Mouse (Mus musculus): ENCODE measurements around the gene Sh3d21. TPM values are rescaled to one million over a fixed set of nuclear protein-coding genes. Genes with fewer than 3 reads are reported as not detected.
"Not testable (repeated sequence)": the region's sequence is repeated elsewhere in the genome, so short reads cannot be mapped to it uniquely, and the experiment has no call there.

Sh3d21 gene
- total RNA-seq, 4 experiments from 2014 or later: 2.7 to 5.0 (median 4.3) TPM

- DNase-seq: no peak
Measured at GRCm38 (mm10) chr4:126168851-126169250, 5.6 kb upstream of the Sh3d21 start.

- no peak for DNase-seq
Measured at GRCm38 (mm10) chr4:126166084-126166483, 2.8 kb upstream of the Sh3d21 start.

DNA sequence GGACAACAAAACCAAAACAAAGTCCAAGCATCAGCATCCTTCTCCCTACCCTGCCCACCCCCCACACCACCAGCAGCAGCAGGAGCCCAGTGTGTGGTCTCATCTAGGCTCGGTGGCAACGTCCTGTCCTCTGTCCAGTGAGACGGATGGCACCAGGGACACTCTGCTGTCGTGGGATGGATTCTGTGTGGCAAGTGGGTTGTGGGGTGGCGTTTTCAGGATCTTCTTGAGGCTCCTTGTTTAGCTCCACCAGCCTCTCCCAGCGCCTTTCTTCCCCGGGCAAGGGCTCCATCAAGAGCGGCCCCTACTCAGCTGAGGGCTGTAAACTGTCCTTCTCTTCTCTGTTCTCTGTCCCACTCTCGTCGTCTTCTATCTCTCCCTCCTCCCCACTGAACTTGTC, 1.8 kb upstream of the Sh3d21 start:
- not testable (repeated sequence) for DNase-seq

DNA sequence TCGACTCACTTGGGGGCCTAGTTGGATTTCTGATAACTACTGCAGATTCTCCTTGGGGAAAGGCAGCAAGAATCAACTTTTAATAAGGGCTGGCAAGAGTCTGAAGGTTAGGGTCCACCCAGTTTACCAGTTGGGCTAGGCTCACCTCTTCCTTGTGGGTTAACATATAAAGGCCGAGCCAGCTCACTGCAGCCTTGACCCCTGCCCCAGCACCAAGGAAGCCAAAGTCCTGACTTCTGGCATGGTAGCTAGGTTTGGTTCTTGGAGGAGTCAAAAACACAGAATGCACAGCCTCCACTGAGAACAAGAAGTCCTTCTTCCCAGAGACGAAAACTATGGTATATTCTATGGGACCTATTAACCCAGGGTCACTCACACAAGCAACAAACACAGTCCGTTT, 394 bp upstream of the Sh3d21 start:
- no peak for DNase-seq

DNA sequence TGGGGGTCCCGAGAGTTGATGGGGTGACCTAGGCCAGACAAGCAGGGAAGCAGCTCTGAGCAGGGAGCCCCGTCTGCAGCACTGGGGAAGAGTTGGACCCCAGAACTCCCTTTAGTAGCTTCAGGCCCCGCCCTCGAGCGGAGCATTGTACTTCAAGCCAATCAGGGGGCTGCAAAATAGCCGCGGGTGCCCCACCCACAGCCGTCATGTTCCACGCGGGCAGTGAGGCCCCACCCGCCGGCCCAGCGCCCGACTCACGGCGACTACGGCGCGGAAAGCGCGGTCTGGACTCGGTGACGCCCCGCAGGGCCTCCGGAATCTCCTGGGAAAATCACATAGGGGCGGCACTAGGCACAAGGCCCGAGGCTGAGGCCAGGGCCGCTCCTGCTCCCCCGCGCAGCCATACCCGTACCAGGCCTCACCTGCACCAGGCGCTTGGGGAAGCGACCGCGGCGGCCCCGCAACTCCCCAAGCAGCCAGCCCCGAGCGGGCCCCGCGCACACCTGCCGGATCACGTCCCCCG, 686 bp downstream of the Sh3d21 start:
- peak; percentile 89 for DNase-seq

GRCm38 (mm10) chr4:126161986-126162385, 1.3 kb downstream of the Sh3d21 start:
- DNase-seq: no peak

DNA sequence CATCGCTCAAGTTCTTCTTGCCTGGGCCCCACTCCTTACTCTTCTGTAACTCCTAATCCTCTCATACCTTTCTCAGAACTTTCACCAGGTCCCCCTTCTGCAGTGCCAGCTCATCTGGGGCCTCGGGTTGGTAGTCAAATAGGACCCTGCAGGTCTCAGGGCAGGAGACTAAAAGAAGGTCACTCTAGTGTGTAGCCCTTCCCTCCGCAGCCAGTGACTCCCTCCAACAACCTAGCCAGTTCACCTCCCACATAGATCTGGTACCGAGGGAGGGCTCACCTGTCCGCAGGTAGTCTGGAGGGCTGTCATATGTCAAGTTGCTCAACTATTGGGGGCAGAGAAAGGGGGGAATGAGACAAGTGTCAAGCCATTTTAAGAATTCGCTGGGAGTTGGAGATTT, 1.8 kb downstream of the Sh3d21 start:
- no peak for DNase-seq

DNA sequence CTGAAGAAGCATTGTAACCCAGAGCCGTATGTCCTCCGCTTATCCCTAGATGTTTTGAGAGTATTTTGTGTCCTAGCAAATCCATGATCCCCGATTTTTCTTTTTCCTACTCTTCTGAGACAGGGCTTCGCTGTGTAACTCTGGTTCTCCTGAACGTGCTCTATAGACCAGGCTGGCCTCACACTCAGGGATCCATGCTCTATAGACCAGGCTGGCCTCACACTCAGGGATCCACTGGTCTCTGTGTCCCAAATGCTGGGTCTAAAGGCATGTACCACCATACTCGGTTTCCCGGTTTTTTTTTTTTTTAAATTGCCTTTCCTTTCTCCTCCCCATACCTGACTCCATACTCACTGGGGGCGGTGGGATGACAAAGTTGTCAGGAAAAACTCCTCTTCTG, 2.3 kb downstream of the Sh3d21 start:
- DNase-seq: no peak

GRCm38 (mm10) chr4:126159455-126159854, 3.8 kb downstream of the Sh3d21 start:
- no peak for DNase-seq

- DNase-seq: no peak
Measured at GRCm38 (mm10) chr4:126157562-126157961, 5.7 kb downstream of the Sh3d21 start.

- no peak for DNase-seq
Measured at GRCm38 (mm10) chr4:126156617-126157016, 6.7 kb downstream of the Sh3d21 start.

GRCm38 (mm10) chr4:126155869-126156268, 7.4 kb downstream of the Sh3d21 start:
- DNase-seq: no peak

DNA sequence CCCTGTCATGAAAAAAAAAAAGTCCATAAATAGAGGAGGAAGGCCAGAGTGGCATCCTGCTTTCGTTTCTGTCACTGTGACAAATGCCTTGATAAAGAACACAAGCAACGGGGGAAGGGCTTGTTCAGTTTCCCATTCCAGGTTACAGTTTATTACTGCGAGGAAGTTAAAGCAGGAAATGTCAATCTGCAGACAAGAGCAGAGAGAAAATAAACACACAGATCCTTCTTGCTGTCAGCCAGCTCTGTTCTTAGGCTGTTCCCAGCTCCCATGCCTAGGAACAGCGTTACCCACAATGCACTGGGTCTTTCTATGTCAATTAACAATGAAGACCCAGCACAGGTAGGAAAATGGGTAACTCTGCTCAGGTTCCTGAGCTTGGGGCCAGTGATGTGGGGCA, 8.1 kb downstream of the Sh3d21 start:
- DNase-seq: no peak

DNA sequence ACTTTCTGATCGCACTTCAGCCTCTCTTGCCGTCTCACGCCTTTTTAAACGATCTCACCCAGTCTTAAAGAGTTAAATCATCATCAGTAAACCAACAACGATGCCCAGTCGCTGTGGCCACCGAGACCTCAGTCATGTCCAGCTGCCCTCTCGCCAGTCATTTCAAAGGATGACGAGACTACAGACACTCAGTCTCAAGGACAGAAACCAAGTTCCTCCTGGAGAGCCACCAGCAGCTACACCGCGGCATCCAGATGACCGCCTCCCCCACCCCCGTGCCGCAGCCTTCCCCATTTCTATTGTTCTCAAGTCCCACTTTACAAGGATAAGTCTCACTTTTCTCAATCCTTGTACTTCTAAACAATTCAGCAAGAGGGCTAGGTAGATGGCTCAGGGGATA, 10.4 kb downstream of the Sh3d21 start:
- no peak for DNase-seq

DNA sequence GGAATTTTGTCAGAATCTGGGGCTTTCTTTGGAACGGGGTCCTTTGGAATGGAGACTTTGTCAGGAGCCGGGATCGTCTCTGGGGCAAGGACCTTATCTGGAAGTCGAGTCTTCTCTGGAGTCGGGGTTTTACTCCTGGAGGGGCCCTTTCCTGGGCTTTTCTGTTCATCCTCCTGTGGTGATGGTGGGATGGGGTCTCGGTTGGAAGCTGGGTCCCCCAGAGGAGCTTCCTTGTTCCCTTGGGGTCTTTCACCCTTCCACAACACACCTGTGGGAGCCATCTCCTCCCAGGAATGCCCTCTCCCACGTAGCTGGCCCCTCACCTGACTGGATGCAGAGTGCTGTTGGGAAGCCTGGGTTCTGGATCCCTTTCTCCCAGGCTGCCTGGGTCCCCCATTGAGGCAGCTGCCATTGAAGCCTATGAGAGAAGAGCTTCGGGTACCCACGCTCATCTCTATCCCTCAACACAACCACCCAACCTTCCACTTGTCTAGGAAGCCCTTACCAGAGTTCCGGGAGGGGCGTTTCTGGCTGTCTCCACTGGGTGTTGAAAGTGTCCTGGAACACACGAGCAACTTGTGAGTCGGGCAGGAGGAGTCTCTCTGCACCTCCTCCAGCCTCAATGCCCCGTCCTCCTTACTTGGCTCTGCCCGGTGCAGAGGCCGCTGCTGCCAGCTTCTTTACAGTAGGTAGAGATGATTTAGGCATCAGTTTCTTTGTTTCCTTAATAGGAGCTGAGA, 11.4 kb downstream of the Sh3d21 start:
- DNase-seq: no peak

DNA sequence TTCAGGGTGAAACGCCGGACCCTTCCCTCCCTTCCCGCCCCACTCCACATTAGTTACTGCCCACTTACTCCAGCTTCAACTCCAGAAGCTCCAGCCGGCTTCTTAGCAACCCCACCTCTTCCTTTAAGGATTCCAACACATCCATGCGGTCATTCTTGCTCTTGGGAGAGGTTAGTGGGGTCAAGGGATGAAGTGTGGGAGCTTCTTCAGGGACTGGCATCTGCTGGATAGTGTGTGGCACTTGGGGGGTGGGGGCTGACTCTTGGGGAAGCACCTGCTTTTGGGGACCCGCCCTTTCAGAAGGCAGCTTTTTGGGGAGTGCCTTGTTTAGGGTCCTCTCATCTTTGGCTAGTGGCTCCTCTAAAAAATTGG, 12.4 kb downstream of the Sh3d21 start:
- no peak for DNase-seq

GRCm38 (mm10) chr4:126150297-126150948, 12.9 kb downstream of the Sh3d21 start:
- peak; percentile 72 for DNase-seq

GRCm38 (mm10) chr4:126149798-126150197, 13.5 kb downstream of the Sh3d21 start:
- no peak for DNase-seq

DNA sequence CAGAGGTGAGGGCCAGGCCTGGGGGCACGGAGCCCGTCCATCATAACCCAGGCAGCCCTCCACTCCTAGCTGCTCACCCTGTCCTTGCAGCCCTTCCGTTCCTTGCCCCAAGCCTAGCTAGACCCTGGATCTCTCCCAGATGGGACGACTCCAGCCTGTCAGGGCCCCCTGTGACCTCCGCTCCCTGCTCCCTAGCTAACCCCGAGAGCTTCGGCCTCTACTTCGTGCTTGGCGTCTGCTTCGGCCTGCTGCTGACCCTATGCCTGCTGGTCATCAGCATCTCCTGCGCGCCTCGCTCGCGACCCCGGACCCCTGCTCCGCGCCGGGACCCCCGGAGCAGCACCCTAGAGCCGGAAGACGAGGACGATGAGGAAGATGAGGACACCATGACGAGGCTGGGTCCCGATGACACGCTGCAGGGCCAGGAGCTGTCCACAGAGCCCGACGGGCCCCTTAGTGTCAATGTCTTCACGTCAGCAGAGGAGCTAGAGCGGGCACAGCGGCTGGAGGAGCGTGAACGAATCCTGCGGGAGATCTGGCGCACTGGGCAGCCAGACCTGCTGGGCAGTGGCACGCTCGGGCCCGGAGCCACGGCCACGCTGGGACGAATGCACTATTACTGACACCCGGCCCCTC, 14.1 kb downstream of the Sh3d21 start:
- DNase-seq: no peak

GRCm38 (mm10) chr4:126148161-126148961, 14.9 kb downstream of the Sh3d21 start:
- DNase-seq: peak; percentile 50

DNA sequence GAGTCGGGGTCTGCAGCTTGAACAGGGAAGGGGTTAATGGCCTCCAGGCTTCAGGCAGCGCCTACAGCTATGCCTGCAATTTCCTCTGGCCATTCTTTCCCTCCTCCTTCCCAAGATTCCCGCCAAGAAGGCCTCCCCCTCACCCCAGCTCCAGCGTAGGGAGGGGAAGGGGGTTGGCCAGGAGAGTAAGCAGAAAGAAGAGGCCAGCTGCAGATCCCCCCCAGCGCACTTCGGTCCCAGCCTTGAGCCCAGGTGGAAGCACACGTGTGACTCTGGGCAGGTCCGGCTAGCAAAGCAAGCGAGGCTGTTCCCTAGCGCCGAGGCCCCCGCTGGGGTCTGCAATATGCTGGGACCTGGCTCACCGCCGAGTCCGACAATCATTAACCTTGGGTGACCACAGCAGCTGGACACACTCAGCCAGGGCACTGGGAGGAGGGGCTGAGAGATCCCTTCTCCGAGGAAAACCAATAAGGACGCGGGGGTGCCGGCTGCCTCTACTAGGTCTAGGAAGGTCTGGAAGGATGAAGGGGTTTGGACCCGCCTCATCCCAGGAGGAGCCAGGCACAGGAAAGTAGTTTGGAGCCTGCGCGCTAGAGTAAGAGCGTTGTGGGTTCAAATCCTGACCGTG, 15.6 kb downstream of the Sh3d21 start, which contains the start of gene Eva1b:
Eva1b (plus strand) TSS at position 212 of the 628 bp plus-strand sequence.
- DNase-seq: peak; percentile 62

- no peak for DNase-seq
Measured at GRCm38 (mm10) chr4:126146974-126147532, 16.2 kb downstream of the Sh3d21 start.
